Mouse (Mus musculus): ENCODE results near the gene Gsg1. TPM values are rescaled to one million over a fixed set of nuclear protein-coding genes. Genes with fewer than 3 reads are reported as not detected.

The Gsg1 gene
- total and polyA plus RNA-seq, 2 experiments: 0.16 TPM; not detected in 1

- H3K36me3 ChIP-seq (ENCODE audit: control insufficient read depth, insufficient read depth, low read length): no peaks in the 10 kb centered on the region
- no peaks in the 10 kb centered on the region for H3K79me2 ChIP-seq (ENCODE audit: control insufficient read depth, insufficient read depth, low read length)
- H3K27ac ChIP-seq (replicated peaks; ENCODE audit: insufficient read depth, low read depth, low read length): no peak overlapping the region
- DNase-seq (ENCODE audit: extremely low read depth, low read depth, low spot score): no peak
- H3K9ac ChIP-seq (ENCODE audit: low read depth, low read length): no peak overlapping the region
- H3K4me3 ChIP-seq (ENCODE audit: insufficient read depth, low read depth, low read length): no peak overlapping the region
- H3K4me1 ChIP-seq (ENCODE audit: control insufficient read depth, insufficient read depth, low read length): peaks cover 2% of the 10 kb centered on the region; the same call in 1 of the 2 replicates
- no peak for TF ChIP-seq POLR2A (IDR thresholded peaks at IDR 0.05; ENCODE audit: extremely low read depth, insufficient read depth, low read length)
- TF ChIP-seq CTCF (IDR thresholded peaks at IDR 0.05; ENCODE audit: low read depth, low read length): no peak
- WGBS: 74% methylated on average over 4 of the region's 4 CpGs
- H3K27me3 ChIP-seq (ENCODE audit: control insufficient read depth, insufficient read depth, low read length): no peaks in the 10 kb centered on the region
These were observed 65.5 kb downstream of the Gsg1 start for GRCm38 (mm10) chr6:135188629-135189028.

Other genes starting within 250 kb of the Gsg1 start
- 25.6 and 26.7 TPM in 2 replicates for gene Ddx47, start 242.7 kb downstream of the Gsg1 start, total RNA-seq (2014; rRNA removed)
- gene Ddx47, start 242.7 kb downstream of the Gsg1 start, polyA plus RNA-seq (2012; rRNA removed): 22.2 and 26.4 TPM in 2 replicates
- not detected in 2 replicates for gene Gprc5a, start 188.7 kb downstream of the Gsg1 start, total RNA-seq (2014; rRNA removed)
- gene Gprc5a, start 188.7 kb downstream of the Gsg1 start, polyA plus RNA-seq (2012; rRNA removed): 0.11 and 0.22 TPM in 2 replicates
- gene Gprc5d, start 136.1 kb downstream of the Gsg1 start, total RNA-seq (2014; rRNA removed): not detected in 2 replicates
- 0.17 TPM in 1 of 2 replicates, not detected in the other for gene Gprc5d, start 136.1 kb downstream of the Gsg1 start, polyA plus RNA-seq (2012; rRNA removed)
- 14.8 and 15.3 TPM in 2 replicates for gene Fam234b, start 56.4 kb downstream of the Gsg1 start, total RNA-seq (2014; rRNA removed)
- 14.8 and 15.1 TPM in 2 replicates for gene Fam234b, start 56.4 kb downstream of the Gsg1 start, polyA plus RNA-seq (2012; rRNA removed)
- 282 and 334 TPM in 2 replicates for gene Hebp1, start 56.3 kb downstream of the Gsg1 start, total RNA-seq (2014; rRNA removed)
- gene Hebp1, start 56.3 kb downstream of the Gsg1 start, polyA plus RNA-seq (2012; rRNA removed): 290 and 317 TPM in 2 replicates
- gene Pbp2, start 56.1 kb upstream of the Gsg1 start, total RNA-seq (2014; rRNA removed): not detected in 2 replicates
- not detected in 2 replicates for gene Pbp2, start 56.1 kb upstream of the Gsg1 start, polyA plus RNA-seq (2012; rRNA removed)
- 1.3 and 1.7 TPM in 2 replicates for gene Emp1, start 108.2 kb upstream of the Gsg1 start, total RNA-seq (2014; rRNA removed)
- gene Emp1, start 108.2 kb upstream of the Gsg1 start, polyA plus RNA-seq (2012; rRNA removed): 2.9 and 3.0 TPM in 2 replicates

Data from liver, adult 2 months (tissue).